Mouse (Mus musculus): ENCODE results near the gene Acbd4.

DNA sequence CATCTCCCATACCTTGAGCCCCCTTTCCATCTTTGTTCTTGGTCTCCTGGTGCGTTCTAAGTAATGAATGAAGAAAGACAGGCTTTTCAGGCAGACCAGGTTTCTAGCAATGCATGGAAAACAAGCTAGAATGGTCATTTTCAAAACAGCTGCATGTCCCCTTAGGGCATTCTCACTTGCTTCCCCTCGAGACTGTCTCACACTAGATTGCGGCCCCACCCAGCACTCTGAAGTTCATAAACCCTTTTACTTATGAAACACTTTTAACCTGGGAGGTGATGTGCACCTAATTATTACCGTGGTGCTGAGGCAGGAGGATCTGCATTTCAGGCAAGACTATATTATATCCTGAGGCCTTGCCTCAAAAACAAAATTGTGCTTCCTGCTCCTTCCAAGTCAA lies 12.3 kb downstream of the Acbd4 start:
- TF ChIP-seq POLR2A (IDR thresholded peaks at IDR 0.05; ENCODE audit: insufficient read depth, low read length) (no peak), EP300 (IDR thresholded peaks at IDR 0.05; ENCODE audit: insufficient read depth, low read depth, low read length) (no peak)

Measured in ES-Bruce4 (cell line).